Mouse (Mus musculus) embryonic facial prominence, embryonic 10.5 days (tissue): ENCODE data around the gene Mfsd5. TPM values are rescaled to one million over a fixed set of nuclear protein-coding genes. Genes with fewer than 3 reads are reported as not detected.

ENCODE experiments used
- DNase-seq: peaks from one replicate; pipeline ENCODE4 v3.0.0-alpha.2; 2017; ENCODE audit warnings: low spot score
- H3K27ac ChIP-seq: fragments of 300-500 bp; sonication (generic); replicated peaks from 2 replicates; pipeline ENCODE4 v1.5.1; 2016; ENCODE audit warnings: mild to moderate bottlenecking
- H3K27me3 ChIP-seq: fragments of 300-500 bp; sonication (generic); replicated peaks from 2 replicates; pipeline ENCODE4 v1.6.1; 2016; ENCODE audit warnings: low read depth, mild to moderate bottlenecking; ENCODE audit not compliant: poor library complexity, severe bottlenecking
- H3K36me3 ChIP-seq: fragments of 300-500 bp; sonication (generic); replicated peaks from 2 replicates; pipeline ENCODE4 v1.6.1; 2016; ENCODE audit warnings: mild to moderate bottlenecking, moderate library complexity
- H3K4me1 ChIP-seq: fragments of 300-500 bp; sonication (generic); 2 replicates; pipeline ENCODE4 v1.6.1; 2016
- H3K4me3 ChIP-seq: fragments of 300-500 bp; sonication (generic); 2 replicates; pipeline ENCODE4 v1.5.1; 2016; ENCODE audit warnings: mild to moderate bottlenecking, moderate library complexity
- H3K9me3 ChIP-seq: fragments of 300-500 bp; sonication (generic); 2 replicates; pipeline ENCODE4 v1.6.1; 2016; ENCODE audit warnings: mild to moderate bottlenecking
- WGBS: fragments of 180-500 bp; shearing (Covaris S2); methylation state at CpG from one replicate; pipeline ENCODE4 v1.1.7; 2016; 5-methylcytosine and 5-hydroxymethylcytosine counted together
- polyA plus RNA-seq: library from polyadenylated mRNA; unstranded; fragments of >200 nt; fragmentation: Nextera tagmentation; extraction: Ambion mirVana; gene quantifications from 2 replicates; pipeline ENCODE4 v1.2.1, GENCODE M21; 2016

Mfsd5 gene
- polyA plus RNA-seq, 1 experiment from 2014 or later: 63.2 TPM

DNA sequence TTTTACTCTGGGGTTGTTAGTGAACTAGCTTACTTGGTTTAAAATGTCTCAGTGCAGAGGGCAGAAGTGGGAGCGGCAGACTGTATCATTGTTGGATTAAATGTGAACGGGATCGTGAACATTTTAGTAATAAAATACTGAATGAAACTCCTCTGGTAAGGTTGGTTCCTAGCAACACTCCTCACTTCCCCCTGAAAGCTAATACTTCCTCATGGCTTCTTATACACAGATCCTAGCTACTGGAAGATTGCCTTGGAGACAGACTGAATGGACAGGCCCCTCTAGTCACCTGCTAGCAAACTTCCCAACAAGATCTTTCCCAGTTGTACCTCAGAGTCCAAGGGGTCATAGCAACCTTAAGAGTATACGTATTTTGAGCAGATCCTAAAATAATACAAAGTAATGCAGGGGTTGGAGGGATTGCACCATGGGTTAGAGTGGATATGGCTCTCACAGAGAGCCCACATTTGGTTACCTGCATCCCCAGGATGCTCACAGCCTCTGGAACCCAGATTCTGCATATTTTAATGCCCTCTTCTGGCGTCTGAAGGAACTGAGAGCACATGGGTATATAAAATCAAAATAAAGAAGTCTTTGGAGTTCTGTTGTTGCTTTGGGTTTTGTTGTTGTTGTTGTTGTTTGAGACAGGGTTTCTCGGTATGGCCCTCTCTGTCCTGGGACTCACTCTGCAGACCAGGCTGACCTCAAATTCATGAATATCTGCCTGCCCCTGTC, 5.1 kb upstream of the Mfsd5 start:
- H3K9me3 ChIP-seq: no peaks in the 10 kb centered on the region
- H3K27me3 ChIP-seq: peaks cover 17% of the 10 kb centered on the region
- no peak overlapping the region for H3K4me3 ChIP-seq
- H3K36me3 ChIP-seq: no peaks in the 10 kb centered on the region
- H3K27ac ChIP-seq: no peak overlapping the region
- WGBS: 75% methylated on average over 6 of the region's 6 CpGs
- peaks cover 29% of the 10 kb centered on the region for H3K4me1 ChIP-seq
- DNase-seq: no peak

DNA sequence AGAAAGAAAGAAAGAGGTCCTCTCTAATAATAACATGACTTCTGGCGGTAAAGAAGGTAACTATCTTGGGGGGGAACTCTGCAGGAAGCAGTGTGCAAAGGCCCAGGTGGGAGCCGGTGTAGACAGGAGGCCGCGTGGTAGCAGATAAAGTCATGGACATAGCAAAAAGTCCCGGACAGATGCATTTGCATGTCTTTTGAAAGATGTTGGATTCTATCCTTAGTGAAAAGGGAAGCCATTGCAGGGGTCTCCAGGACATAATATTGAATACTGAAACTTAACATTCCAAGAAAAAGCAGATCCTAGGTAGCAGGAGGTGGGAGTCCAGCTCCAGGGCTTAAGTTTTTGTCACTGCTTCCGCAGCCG, 545 bp upstream of the Mfsd5 start:
- peak overlapping the region; percentile 95 for H3K4me3 ChIP-seq
- no peaks in the 10 kb centered on the region for H3K27me3 ChIP-seq
- H3K4me1 ChIP-seq: peaks cover 21% of the 10 kb centered on the region
- 35% methylated on average over 7 of the region's 7 CpGs for WGBS
- peak overlapping the region; percentile 93 for H3K27ac ChIP-seq
- H3K9me3 ChIP-seq: no peaks in the 10 kb centered on the region
- H3K36me3 ChIP-seq: peaks cover 31% of the 10 kb centered on the region
- no peak for DNase-seq

DNA sequence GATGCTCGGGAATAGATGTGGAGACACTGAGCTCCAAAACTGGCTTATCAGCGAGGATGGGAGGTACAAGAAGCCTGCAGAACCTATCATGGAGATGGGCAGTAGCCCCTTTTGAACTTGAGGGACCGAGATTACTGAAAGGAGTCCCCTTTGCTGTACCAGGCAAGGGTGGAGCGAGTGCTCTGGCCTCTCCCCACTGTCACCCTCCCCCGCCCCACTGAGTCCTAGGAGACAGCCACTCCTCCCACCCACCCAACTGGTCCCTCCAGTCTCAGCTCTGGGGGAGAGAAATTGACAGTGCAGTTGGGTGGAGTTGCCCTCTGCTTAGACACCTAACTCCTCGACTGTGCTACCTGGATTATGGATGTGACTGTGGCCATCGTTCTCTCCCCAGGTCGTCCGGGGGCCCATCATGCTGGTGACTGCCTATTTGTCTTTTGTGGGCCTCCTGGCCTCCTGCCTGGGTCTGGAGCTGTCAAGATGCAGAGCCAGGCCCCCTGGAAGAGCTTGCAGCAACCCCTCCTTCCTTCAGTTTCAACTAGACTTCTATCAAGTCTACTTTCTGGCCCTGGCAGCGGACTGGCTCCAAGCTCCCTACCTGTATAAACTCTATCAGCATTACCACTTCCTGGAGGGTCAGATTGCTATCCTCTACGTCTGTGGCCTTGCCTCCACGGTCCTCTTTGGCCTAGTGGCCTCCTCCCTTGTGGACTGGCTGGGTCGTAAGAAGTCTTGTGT, 698 bp downstream of the Mfsd5 start:
- Histone ChIP-seq H3K27ac (peak overlapping the region; percentile 93), H3K9me3 (no peaks in the 10 kb centered on the region), H3K27me3 (no peaks in the 10 kb centered on the region), H3K4me1 (peaks cover 24% of the 10 kb centered on the region), H3K4me3 (peak overlapping the region; percentile 95), H3K36me3 (peaks cover 31% of the 10 kb centered on the region)
- DNase-seq: peak; percentile 25
- whole genome bisulfite sequencing: 29% methylated on average over 13 of the region's 13 CpGs

DNA sequence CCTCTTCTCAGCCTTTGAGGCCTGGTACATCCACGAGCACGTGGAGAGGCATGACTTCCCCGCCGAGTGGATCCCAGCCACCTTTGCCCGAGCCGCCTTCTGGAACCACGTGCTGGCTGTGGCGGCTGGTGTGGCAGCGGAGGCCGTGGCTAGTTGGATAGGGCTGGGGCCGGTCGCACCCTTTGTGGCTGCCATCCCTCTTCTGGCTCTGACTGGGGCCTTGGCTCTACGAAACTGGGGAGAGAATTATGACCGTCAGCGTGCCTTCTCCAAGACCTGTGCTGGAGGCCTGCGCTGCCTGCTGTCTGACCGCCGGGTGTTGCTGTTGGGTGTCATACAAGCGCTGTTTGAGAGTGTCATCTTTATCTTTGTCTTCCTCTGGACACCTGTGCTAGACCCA, 1.4 kb downstream of the Mfsd5 start:
- Histone ChIP-seq H3K9me3 (no peaks in the 10 kb centered on the region), H3K4me1 (peaks cover 24% of the 10 kb centered on the region), H3K4me3 (peak overlapping the region; percentile 95), H3K27ac (peak overlapping the region; percentile 93; the same call in 1 of the 2 replicates), H3K36me3 (peaks cover 31% of the 10 kb centered on the region), H3K27me3 (no peaks in the 10 kb centered on the region)
- DNase-seq: no peak
- whole genome bisulfite sequencing: 95% methylated on average over 19 of the region's 19 CpGs

DNA sequence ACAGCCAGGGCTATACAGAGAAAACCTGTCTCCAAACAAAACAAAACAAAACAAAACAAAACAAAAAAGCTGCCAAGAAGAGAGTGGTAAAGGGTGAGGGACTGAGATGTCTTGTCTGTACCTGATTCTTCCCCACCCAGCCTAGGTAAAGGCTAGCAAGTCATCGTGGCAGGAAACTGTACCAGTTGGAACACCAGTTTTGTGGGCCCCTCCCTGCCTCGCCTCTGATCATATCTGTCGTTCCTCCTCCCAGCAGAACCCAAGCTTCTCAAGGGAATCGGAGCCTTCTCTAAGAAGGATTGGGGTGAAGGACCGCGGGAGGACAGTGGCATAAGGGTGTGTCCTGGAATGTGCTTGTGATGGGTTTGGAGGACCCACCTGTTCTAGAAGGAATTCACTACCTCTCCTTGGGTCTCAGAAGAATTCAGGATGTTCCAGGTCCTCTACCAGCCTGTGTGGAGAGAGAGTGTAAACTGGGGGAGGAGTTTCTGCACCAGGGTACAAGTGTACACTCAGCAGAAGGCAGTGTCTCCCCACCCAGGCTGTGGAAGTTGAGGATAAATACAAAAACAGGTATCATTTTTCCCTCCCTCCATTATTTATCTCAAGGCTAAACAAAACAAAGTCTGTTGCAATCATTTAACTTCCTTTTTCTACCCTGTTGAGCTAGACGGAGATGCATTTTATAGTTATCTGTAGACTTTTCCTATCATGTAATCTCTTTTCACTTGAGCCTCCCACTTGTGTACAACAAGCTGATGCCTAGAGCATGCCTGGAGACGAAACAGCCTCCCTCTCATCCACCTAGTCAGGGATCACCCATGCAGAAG, 3.4 kb downstream of the Mfsd5 start:
- H3K36me3 ChIP-seq: peaks cover 31% of the 10 kb centered on the region
- DNase-seq: no peak
- H3K27ac ChIP-seq: no peak overlapping the region
- no peaks in the 10 kb centered on the region for H3K9me3 ChIP-seq
- peaks cover 24% of the 10 kb centered on the region for H3K4me1 ChIP-seq
- 86% methylated on average over 8 of the region's 8 CpGs for WGBS
- no peaks in the 10 kb centered on the region for H3K27me3 ChIP-seq
- no peak overlapping the region for H3K4me3 ChIP-seq

DNA sequence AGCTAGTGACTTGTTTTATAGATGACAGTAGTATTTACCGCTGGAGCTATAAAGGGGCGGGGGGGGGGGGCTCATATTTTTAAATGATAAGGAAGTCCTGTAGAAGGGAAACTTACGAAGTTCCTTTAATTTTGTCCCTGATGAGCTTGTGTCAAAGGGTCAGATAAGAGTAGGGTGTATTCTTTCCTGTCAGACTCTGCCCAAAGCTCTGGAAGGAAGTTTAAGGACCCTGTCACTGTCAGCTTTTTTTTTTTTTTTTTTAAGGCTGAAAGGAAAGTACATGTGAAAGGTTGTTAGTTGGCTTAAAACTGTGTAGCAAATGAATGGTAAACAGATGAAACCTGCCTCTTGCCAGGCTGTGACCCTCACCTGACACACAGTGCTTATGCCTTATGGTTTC, 4.4 kb downstream of the Mfsd5 start:
- Histone ChIP-seq H3K27me3 (no peaks in the 10 kb centered on the region), H3K27ac (no peak overlapping the region), H3K9me3 (no peaks in the 10 kb centered on the region), H3K4me1 (peaks cover 21% of the 10 kb centered on the region), H3K36me3 (peaks cover 31% of the 10 kb centered on the region), H3K4me3 (no peak overlapping the region)
- no peak for DNase-seq
- 75% methylated on average over 3 of the region's 3 CpGs for WGBS

DNA sequence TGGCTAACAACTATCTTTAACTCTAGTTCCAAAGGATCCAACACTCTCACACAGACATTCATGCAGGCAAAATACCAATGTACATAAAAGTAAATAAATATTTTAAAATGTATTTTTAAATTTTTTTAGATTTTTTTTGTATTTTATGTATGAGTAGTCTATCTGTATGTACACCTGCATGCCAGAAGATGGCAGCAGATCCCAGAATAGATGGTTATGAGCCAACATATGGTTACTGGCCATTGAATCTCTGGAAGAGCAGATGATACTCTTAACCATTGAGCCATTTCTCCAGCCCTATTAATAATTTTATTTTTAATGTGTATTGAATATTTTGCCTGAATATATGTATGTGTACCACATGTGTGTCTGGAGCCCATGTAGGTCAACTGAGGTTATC, 8.1 kb downstream of the Mfsd5 start:
- Histone ChIP-seq H3K36me3 (peaks cover 7% of the 10 kb centered on the region), H3K27ac (no peak overlapping the region), H3K4me1 (0 out of 2 replicates have a peak, but pooled peaks cover 3% of the 10 kb centered on the region), H3K4me3 (no peak overlapping the region), H3K27me3 (no peaks in the 10 kb centered on the region), H3K9me3 (no peaks in the 10 kb centered on the region)
- no peak for DNase-seq

DNA sequence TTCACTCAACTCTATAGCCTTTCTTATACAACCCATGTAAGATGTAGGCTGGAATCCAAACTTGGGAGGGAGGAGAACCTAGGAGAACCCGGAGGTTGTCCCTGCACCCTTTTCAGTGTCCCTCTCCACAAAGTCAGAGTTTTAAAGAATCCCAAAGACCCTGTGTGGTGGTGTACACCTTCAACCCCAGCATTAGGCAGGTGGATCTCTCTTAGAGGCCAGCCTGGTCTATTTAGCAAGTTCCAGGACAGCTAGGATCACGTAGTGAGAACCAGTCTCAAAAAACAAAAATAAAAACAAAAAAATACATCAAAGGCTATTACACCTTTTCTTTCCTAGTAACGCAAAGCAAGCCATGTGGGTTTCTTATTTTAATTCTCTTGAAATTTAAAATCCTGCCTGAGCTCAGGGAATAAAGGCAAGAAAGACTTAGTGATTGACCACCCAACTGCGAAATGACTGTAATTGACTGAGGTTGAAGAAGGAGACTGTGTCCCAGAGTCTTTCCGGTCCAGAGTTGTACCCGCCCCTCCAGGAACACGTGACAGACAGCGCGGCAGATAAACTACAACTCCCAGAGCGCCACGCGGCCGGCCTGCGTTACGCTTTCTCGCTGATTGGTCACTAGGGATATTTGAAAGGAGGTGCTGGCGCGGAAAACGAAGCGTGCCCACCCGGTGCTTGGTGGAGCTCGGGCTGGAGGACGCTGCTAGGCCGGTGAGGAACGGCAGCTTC, 16.5 kb downstream of the Mfsd5 start, which contains the start of gene Espl1:
Gene Espl1, plus strand, starts transcription at position 634 of the 735 bp plus-strand sequence.
- H3K9me3 ChIP-seq: no peaks in the 10 kb centered on the region
- peaks cover 30% of the 10 kb centered on the region for H3K36me3 ChIP-seq
- peak within 1 kb of the TSS; percentile 83 for H3K27ac ChIP-seq
- H3K4me3 ChIP-seq: peak within 1 kb of the TSS; percentile 89
- WGBS: 8% methylated on average over 25 of the region's 25 CpGs
- no peaks in the 10 kb centered on the region for H3K27me3 ChIP-seq
- peak; percentile 97 for DNase-seq
- H3K4me1 ChIP-seq: peaks cover 20% of the 10 kb centered on the region

DNA sequence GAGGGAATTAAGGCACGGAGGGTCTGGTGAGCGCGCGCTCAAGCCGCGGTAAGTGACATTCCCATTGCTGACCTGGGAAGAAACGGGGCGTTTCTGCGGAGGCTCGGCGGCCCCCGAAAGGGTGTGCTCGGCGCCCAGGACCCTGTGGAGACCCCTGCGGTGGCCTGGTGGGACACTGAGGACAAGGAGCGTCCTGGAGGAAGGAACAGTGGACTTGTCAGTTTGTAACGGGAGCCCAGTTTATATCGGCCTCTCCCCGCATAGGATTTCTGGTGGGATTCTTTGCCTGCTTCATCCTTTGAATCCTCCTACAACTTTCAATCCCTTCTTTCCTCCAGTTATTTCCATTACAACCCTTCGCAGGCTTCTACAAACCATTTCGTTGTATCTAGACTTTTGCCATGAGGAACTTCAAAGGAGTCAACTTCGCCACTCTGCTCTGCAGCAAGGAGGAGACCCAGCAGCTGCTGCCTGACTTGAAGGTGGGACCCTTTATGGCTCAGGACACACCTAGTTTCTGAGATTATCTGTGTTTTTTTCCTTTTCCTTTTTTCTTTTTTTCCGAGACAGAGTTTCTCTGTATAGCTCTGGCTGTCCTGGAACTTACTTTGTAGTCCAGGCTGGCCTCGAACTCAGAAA, 17.2 kb downstream of the Mfsd5 start:
- peak overlapping the region; percentile 82 for H3K27ac ChIP-seq

DNA sequence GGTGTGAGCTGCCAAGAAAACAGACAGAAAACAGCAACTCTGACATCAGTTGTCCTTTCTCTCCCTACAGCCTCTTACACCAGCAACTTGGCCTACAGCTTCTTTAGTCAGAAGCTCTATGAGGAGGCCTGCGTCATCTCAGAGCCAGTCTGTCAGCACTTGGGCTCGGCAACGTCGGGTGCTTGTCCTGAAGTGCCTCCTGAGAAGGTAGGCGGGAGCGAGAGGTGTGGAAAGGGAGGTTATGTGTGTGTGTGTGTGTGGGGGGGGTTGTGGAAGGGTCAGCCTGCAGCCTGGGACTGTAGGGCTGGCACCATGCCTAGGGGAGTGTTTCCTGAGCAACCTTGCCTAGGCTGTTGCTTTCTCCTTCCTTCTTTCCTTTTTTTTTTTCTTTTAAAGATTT, 23.3 kb downstream of the Mfsd5 start:
- Histone ChIP-seq H3K27ac (no peak overlapping the region), H3K4me1 (0 out of 2 replicates have a peak, but pooled peaks cover 6% of the 10 kb centered on the region), H3K36me3 (peaks cover 95% of the 10 kb centered on the region), H3K27me3 (no peaks in the 10 kb centered on the region), H3K4me3 (no peak overlapping the region), H3K9me3 (no peaks in the 10 kb centered on the region)
- 89% methylated on average over 6 of the region's 6 CpGs for WGBS
- no peak for DNase-seq

More for the DNA sequence above, 17.2 kb downstream of the Mfsd5 start:
- 5% methylated on average over 24 of the region's 24 CpGs for WGBS
- Histone ChIP-seq H3K36me3 (peaks cover 37% of the 10 kb centered on the region), H3K9me3 (no peaks in the 10 kb centered on the region), H3K4me3 (peak overlapping the region; percentile 89), H3K4me1 (peaks cover 20% of the 10 kb centered on the region), H3K27me3 (no peaks in the 10 kb centered on the region)
- no peak for DNase-seq

DNA sequence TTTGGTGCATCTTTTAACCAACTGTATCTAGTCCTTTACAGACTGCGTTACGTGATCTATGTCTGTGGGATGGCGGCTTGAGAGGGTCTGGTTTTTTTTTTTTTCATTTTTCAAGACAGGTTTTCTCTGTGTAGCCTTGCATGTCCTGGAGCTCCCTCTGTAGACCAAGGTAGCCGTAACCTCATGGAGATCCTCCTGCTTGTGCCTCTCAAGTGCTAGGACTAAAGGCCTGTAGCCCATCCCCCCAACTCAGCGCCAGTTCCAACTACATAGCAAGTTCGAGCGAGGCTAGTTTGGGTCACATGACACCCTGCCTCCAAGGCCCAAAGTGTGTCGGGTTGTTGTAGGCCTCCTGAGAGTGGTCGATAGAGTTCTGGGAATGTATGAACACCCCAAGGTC, 29.5 kb downstream of the Mfsd5 start:
- Histone ChIP-seq H3K27ac (no peak overlapping the region), H3K4me1 (no peaks in the 10 kb centered on the region), H3K27me3 (no peaks in the 10 kb centered on the region), H3K9me3 (no peaks in the 10 kb centered on the region), H3K36me3 (peaks cover 97% of the 10 kb centered on the region), H3K4me3 (no peak overlapping the region)
- WGBS: 87% methylated on average over 9 of the region's 9 CpGs
- no peak for DNase-seq
